Mouse (Mus musculus) testis, adult 2 months (tissue): Measurements from ENCODE around the gene Gm12216.

ENCODE experiments used
- CTCF ChIP-seq: fragments of 200-500 bp; IDR thresholded peaks from 2 replicates; pipeline ENCODE4 v1.5.1; 2012; ENCODE audit warnings: low read depth, mild to moderate bottlenecking, inconsistent platforms, low read length, moderate library complexity; ENCODE audit not compliant: control insufficient read depth, insufficient read depth, insufficient replicate concordance
- POLR2A ChIP-seq: fragments of 200-500 bp; IDR thresholded peaks from 2 replicates; pipeline ENCODE4 v1.6.1; 2012; ENCODE audit warnings: low read depth, mild to moderate bottlenecking, inconsistent platforms, low read length, moderate library complexity; ENCODE audit not compliant: control insufficient read depth

DNA sequence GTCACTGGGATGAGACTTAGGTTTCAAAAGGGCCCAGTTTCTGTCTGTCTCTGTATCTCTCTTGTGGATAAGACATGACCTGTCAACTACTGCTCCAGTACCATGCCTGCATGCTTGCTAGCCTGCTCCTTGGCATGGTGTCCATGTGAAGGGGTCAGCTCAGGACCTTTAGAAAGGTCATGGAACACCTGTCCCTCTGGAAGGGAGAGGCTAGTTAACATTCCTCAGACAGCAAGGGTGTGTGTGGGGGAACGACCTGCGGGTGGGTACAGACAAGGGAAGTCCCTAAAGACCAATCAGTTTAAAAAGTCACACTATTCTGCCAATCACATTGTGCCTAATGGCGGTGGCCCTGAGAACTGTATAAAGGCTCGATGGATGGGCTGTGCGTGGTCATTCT lies 58.1 kb downstream of the Gm12216 start:
- no peak for TF ChIP-seq POLR2A
- TF ChIP-seq CTCF = no peak
